Mouse (Mus musculus) heart, adult 2 months (tissue): ENCODE data around the gene Pdzrn3. TPM values are rescaled to one million over a fixed set of nuclear protein-coding genes. Genes with fewer than 3 reads are reported as not detected.
A peak's percentile ranks its signal among the peaks of the same experiment; 100 is the strongest.

Experiments used
- DNase-seq, 2 experiments: peaks; one replicate each; pipeline ENCODE4 v3.0.0; 2021
- H3K27ac ChIP-seq: fragments of 200-600 bp; 2 replicates; pipeline ENCODE4 v1.8.1; 2022
- H3K27me3 ChIP-seq: fragments of 200-500 bp; 2 replicates; pipeline ENCODE4 v1.6.1; 2012; ENCODE audit warnings: mild to moderate bottlenecking, low read length, inconsistent platforms, mixed read lengths; ENCODE audit not compliant: control insufficient read depth, insufficient read depth
- H3K36me3 ChIP-seq: fragments of 200-500 bp; 2 replicates; pipeline ENCODE4 v1.6.1; 2012; ENCODE audit warnings: low read length, inconsistent platforms; ENCODE audit not compliant: control insufficient read depth, insufficient read depth
- H3K4me1 ChIP-seq: fragments of 200-500 bp; 2 replicates; pipeline ENCODE4 v1.6.1; 2011; ENCODE audit warnings: low read length; ENCODE audit not compliant: control insufficient read depth, insufficient read depth
- H3K4me3 ChIP-seq: fragments of 200-600 bp; 2 replicates; pipeline ENCODE4 v1.8.1; 2022
- H3K79me2 ChIP-seq: fragments of 200-500 bp; replicated peaks from 2 replicates; pipeline ENCODE4 v1.6.1; 2012; ENCODE audit warnings: mild to moderate bottlenecking, inconsistent platforms, low read length, moderate library complexity, mixed read lengths; ENCODE audit not compliant: control insufficient read depth, insufficient read depth
- H3K9ac ChIP-seq: fragments of 200-500 bp; 2 replicates; pipeline ENCODE4 v1.6.1; 2012; ENCODE audit warnings: low read depth, mild to moderate bottlenecking, control low read depth, inconsistent platforms, low read length, mixed read lengths
- CTCF ChIP-seq: fragments of 200-600 bp; IDR thresholded peaks from 2 replicates; pipeline ENCODE4 v1.8.1; 2022; ENCODE audit warnings: antibody characterized with exemption, mild to moderate bottlenecking, moderate library complexity
- EP300 ChIP-seq: fragments of 200-500 bp; IDR thresholded peaks from 2 replicates; pipeline ENCODE4 v1.6.1; 2011; ENCODE audit warnings: low read depth, low read length, control low read depth; ENCODE audit not compliant: insufficient read depth
- POLR2A ChIP-seq: fragments of 200-500 bp; IDR thresholded peaks from 2 replicates; pipeline ENCODE4 v1.6.1; 2011; ENCODE audit warnings: mild to moderate bottlenecking, low read depth, low read length, control low read depth; ENCODE audit not compliant: insufficient read depth
- WGBS: fragments of 180-500 bp; shearing (Covaris S2); methylation state at CpG from one replicate; pipeline ENCODE4 v1.1.7; 2018; 5-methylcytosine and 5-hydroxymethylcytosine counted together
- intact Hi-C: fragments of 180-260 bp; cut with DNase I; formaldehyde crosslinking; loops from one replicate; pipeline ENCODE4 v1.15.1; 2025
- polyA plus RNA-seq: library from polyadenylated mRNA; depleted of rRNA; stranded (reverse); fragments of >200 nt; gene quantifications from 2 replicates; pipeline ENCODE4 v1.2.3, GENCODE M21; 2012
- total RNA-seq, 2 experiments: library from RNA; stranded (reverse); gene quantifications; 2 replicates each; pipeline ENCODE4 v1.2.3; 2021

Pdzrn3 gene
- total and polyA plus RNA-seq, 3 experiments = 19.3 to 32.2 (median 28.7) TPM

DNA sequence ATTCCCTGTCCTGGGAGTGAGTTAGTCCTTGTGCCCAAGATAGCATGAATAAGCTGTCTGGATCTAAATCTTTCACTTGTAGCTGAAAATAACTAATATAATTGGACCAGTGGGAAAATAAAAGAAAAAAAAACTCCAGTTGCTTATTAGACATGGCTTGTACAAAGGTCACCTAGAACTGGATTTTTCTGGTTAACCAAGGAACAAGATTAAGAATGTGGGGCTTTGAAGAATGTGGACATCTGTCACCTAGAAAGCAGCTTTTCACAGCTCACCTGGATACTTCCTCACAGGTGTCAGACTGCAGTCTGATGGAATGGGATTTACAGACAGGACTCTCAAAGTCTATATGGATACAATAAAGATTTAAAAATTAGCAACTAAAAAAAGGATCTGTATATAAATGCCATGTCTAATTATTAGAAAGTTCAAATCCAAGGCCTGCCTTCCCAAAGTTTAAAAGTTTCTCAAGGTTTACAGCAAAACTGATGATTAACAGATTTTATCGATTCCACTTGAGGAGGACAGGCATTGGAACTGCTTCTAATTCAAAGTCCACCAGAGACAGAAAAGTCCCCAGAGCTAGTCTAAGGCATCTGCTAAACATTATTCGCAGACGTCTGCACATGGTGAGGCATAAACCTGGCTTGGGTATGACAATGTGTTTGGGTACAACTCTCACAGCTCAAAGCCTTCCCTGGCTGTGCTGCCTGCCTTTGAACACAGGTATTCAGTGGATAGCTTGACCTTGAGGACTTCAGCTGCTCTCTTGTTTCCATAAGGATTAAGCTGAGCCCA, 51.7 kb downstream of the Pdzrn3 start:
- intact Hi-C loops = loop anchor here (5.0 kb wide), 2 partner anchors 36 to 54 kb away; no protein-coding TSS in a partner anchor
- Histone ChIP-seq H3K27ac (peak overlapping the region; percentile 38), H3K9ac (no peak overlapping the region), H3K27me3 (no peaks in the 10 kb centered on the region), H3K4me1 (peaks cover 13% of the 10 kb centered on the region), H3K79me2 (no peaks in the 10 kb centered on the region), H3K36me3 (peaks cover 4% of the 10 kb centered on the region; the same call in 1 of the 2 replicates), H3K4me3 (no peak overlapping the region)
- 85% methylated on average over 3 of the region's 3 CpGs for WGBS
- TF ChIP-seq EP300 (no peak), POLR2A (no peak), CTCF (no peak)
- no peak for DNase-seq

DNA sequence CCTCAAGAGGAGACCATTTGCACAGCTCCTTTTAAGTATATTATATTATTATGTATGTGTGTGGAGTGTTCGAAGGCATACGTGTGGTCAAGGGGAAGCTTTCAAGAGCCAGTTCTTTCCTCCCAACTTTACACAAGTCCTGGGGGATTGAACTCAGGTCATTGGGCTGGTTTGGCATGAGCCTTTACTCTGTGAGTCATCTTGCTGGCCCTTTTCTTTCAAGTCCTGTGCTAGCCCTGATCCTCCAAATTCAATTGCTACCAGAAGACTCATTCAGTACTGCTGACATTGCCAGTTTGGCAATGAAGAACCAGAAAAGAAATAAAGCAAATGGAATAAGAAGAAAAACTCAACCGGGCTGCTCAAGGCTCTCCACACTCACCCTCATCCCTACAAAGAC, 55.1 kb downstream of the Pdzrn3 start:
- intact Hi-C loops = no loop called here
- Histone ChIP-seq H3K27ac (no peak overlapping the region), H3K4me1 (peaks cover 10% of the 10 kb centered on the region; the same call in 1 of the 2 replicates), H3K9ac (no peak overlapping the region), H3K27me3 (no peaks in the 10 kb centered on the region), H3K79me2 (peaks cover 2% of the 10 kb centered on the region; the same call in 1 of the 2 replicates), H3K4me3 (no peak overlapping the region), H3K36me3 (peaks cover 4% of the 10 kb centered on the region; the same call in 1 of the 2 replicates)
- TF ChIP-seq EP300 = no peak
- TF ChIP-seq CTCF = no peak
- TF ChIP-seq POLR2A = no peak
- no peak for DNase-seq
- WGBS = 78% methylated on average over 3 of the region's 3 CpGs

DNA sequence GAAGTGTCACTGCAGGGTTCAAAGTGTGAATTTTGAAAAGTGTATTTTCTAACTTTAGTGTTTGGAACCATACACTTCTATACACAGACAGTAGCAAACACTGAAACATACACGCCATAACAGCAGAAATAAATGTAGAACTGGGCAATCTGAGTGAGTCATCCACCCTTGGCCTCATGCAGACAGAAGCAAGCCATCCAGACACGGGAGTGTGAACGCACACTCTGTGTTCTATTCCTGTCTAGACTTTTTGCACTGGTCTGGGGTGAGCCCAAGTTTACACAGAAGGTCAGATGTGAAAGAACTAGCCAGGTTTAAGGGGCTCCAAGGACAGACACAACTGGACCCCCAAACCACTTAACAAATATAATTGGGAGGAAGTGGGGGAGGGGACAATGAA, 57.3 kb downstream of the Pdzrn3 start:
- peaks cover 5% of the 10 kb centered on the region; the same call in 1 of the 2 replicates for H3K4me1 ChIP-seq
- H3K9ac ChIP-seq = no peak overlapping the region
- H3K27me3 ChIP-seq = no peaks in the 10 kb centered on the region
- 29% methylated on average over 3 of the region's 3 CpGs for WGBS
- intact Hi-C loops = no loop called here
- no peak for TF ChIP-seq EP300
- no peak for TF ChIP-seq POLR2A
- TF ChIP-seq CTCF = no peak
- DNase-seq = no peak
- peaks cover under 1% of the 10 kb centered on the region; the same call in 1 of the 2 replicates for H3K36me3 ChIP-seq
- no peak overlapping the region for H3K4me3 ChIP-seq
- H3K79me2 ChIP-seq = peaks cover 2% of the 10 kb centered on the region; the same call in 1 of the 2 replicates
- H3K27ac ChIP-seq = peak overlapping the region; percentile 65

DNA sequence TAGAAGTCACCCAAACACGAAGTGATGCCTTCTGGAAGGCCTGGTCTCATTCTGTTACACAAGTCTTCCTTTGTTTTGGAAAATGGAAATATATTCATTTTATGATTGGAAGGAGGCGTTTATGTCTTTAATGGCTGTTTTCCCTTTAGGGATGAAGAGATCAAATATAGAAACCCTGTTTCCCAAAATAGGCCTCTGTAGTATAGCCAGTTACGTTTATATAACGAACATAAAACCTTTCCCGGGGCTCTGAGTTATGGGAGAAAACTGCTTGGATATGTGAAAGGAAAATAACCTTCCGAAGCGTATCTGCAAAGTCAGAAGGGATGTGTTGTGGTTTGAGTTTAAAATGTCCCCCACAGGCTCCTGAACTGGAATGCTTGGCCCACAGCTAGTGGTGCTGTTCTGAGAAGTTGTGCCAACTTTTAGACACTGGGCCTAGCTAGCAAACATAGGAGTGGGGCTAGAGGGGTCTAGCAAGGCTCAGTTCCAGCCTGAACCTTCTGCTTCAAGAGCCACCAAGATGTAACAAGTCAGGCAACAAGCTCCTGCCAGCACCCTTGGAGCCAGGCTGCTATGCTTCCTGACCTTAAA, 58.2 kb downstream of the Pdzrn3 start:
- Histone ChIP-seq H3K27ac (peak overlapping the region; percentile 65), H3K79me2 (peaks cover 2% of the 10 kb centered on the region; the same call in 1 of the 2 replicates), H3K36me3 (no peaks in the 10 kb centered on the region; the same call in 1 of the 2 replicates), H3K4me3 (no peak overlapping the region), H3K4me1 (peaks cover 5% of the 10 kb centered on the region; the same call in 1 of the 2 replicates), H3K27me3 (no peaks in the 10 kb centered on the region), H3K9ac (no peak overlapping the region)
- TF ChIP-seq CTCF = no peak
- intact Hi-C loops = no loop called here
- 52% methylated on average over 7 of the region's 7 CpGs for WGBS
- DNase-seq = no peak

DNA sequence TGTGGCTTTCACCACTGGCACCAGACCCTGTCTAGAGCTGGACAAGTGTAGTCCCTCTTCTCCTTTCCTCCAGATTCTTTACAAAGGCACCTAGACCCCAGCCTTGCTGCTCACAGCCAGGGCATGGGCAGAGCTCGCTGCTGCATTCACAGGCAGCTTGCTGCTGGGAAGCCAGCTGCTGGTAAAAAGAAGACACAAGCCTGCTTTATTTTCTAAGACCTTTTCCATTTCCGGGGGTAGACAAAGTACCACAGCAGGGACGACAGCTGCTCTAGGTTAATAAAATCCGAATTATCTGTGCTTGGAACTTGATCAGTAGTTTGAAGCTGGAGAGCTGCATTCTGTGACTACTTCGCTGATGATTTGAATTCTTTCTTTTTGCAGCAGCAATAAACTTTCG, 59.2 kb downstream of the Pdzrn3 start:
- peak overlapping the region; percentile 18; the same call in 1 of the 2 replicates for H3K27ac ChIP-seq
- no peaks in the 10 kb centered on the region for H3K27me3 ChIP-seq

DNA sequence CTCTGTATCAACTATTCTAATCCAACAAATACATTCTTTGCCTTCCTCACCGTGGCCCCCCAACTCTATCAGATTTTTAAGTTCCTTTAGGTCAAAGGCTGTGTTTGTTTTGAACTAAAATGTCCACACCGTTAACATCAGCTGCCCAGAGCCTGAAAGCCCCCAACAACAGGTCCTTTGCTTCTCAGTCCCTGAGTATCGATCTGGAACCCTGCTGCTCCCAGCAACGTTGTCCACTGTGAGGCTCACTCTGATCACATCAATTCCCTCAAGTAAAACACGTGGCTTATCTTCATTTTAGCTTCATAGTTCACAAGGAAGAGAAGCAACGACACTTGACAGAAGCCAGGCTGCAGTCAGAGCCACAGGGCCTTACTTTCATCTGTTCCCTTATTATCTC, 66.3 kb downstream of the Pdzrn3 start:
- intact Hi-C loops = no loop called here
- H3K36me3 ChIP-seq = no peaks in the 10 kb centered on the region
- H3K4me3 ChIP-seq = no peak overlapping the region
- TF ChIP-seq POLR2A (no peak), EP300 (no peak), CTCF (no peak)
- H3K79me2 ChIP-seq = no peaks in the 10 kb centered on the region
- H3K9ac ChIP-seq = no peak overlapping the region
- no peak for DNase-seq
- no peak overlapping the region for H3K27ac ChIP-seq
- peaks cover 6% of the 10 kb centered on the region; the same call in 1 of the 2 replicates for H3K4me1 ChIP-seq
- no peaks in the 10 kb centered on the region for H3K27me3 ChIP-seq
- WGBS = 34% methylated on average over 6 of the region's 6 CpGs

More for the DNA sequence above, 59.2 kb downstream of the Pdzrn3 start:
- H3K79me2 ChIP-seq = peaks cover 2% of the 10 kb centered on the region; the same call in 1 of the 2 replicates
- H3K9ac ChIP-seq = peak overlapping the region; percentile 25; the same call in 1 of the 2 replicates
- H3K4me3 ChIP-seq = no peak overlapping the region
- intact Hi-C loops = no loop called here
- WGBS = 49% methylated on average over 6 of the region's 6 CpGs
- peaks cover 5% of the 10 kb centered on the region; the same call in 1 of the 2 replicates for H3K4me1 ChIP-seq
- no peak for DNase-seq
- TF ChIP-seq EP300 (no peak), CTCF (no peak), POLR2A (no peak)
- no peaks in the 10 kb centered on the region; the same call in 1 of the 2 replicates for H3K36me3 ChIP-seq
